Mouse (Mus musculus) CH12F3 (cell line): ENCODE results near the gene Tpcn2.

ENCODE experiments used
- in situ Hi-C: fragments of 300-500 bp; cut with MboI; formaldehyde crosslinking; loops from 2 replicates; pipeline ENCODE4 v1.14.3; 2020; ENCODE audit warnings: low sequenced_read_pairs

The Tpcn2 gene

GRCm38 (mm10) chr7:145242851-145243712 is 40.7 kb downstream of the Tpcn2 start:
- in situ Hi-C loops = loop anchor here (5.0 kb wide), 1 partner anchor 306 kb away; the partner anchor contains the start of gene Ccnd1

GRCm38 (mm10) chr7:145242028-145242427 is 41.8 kb downstream of the Tpcn2 start:
- in situ Hi-C loops = loop anchor here (5.0 kb wide), 1 partner anchor 305 kb away; the partner anchor contains the start of gene Ccnd1

- in situ Hi-C loops = loop anchor here (5.0 kb wide), 1 partner anchor 304 kb away; the partner anchor contains the start of gene Ccnd1
Measured at GRCm38 (mm10) chr7:145240929-145241328, 42.9 kb downstream of the Tpcn2 start.

GRCm38 (mm10) chr7:145239736-145240505 is 43.9 kb downstream of the Tpcn2 start:
- in situ Hi-C loops = loop anchor here (5.0 kb wide), 1 partner anchor 303 kb away; the partner anchor contains the start of gene Ccnd1

GRCm38 (mm10) chr7:145239145-145239544 is 44.7 kb downstream of the Tpcn2 start:
- in situ Hi-C loops = no loop called here

- in situ Hi-C loops = no loop called here
Measured at GRCm38 (mm10) chr7:145234841-145235790, 48.7 kb downstream of the Tpcn2 start.

GRCm38 (mm10) chr7:145231659-145232058 is 52.2 kb downstream of the Tpcn2 start:
- in situ Hi-C loops = no loop called here

GRCm38 (mm10) chr7:145226641-145227040 is 57.2 kb downstream of the Tpcn2 start:
- in situ Hi-C loops = no loop called here

- in situ Hi-C loops = no loop called here
Measured at GRCm38 (mm10) chr7:145225626-145226025, 58.2 kb downstream of the Tpcn2 start.

- in situ Hi-C loops = no loop called here
Measured at GRCm38 (mm10) chr7:145221841-145222689, 61.7 kb downstream of the Tpcn2 start.

- in situ Hi-C loops = no loop called here
Measured at GRCm38 (mm10) chr7:145221346-145221745, 62.5 kb downstream of the Tpcn2 start.

GRCm38 (mm10) chr7:145219420-145219831 is 64.4 kb downstream of the Tpcn2 start:
- in situ Hi-C loops = no loop called here

GRCm38 (mm10) chr7:145216591-145216990 is 67.2 kb downstream of the Tpcn2 start:
- in situ Hi-C loops = no loop called here

- in situ Hi-C loops = no loop called here
Measured at GRCm38 (mm10) chr7:145215476-145215875, 68.3 kb downstream of the Tpcn2 start.

- in situ Hi-C loops = no loop called here
Measured at GRCm38 (mm10) chr7:145211680-145212659, 71.8 kb downstream of the Tpcn2 start.

GRCm38 (mm10) chr7:145210477-145211070 is 73.2 kb downstream of the Tpcn2 start:
- in situ Hi-C loops = no loop called here

GRCm38 (mm10) chr7:145208006-145208405 is 75.8 kb downstream of the Tpcn2 start, which contains the start of gene 1810010D01Rik:
1810010D01Rik (minus strand) TSS chr7:145208119.
- in situ Hi-C loops = no loop called here

GRCm38 (mm10) chr7:145206801-145207200 is 77.0 kb downstream of the Tpcn2 start:
- in situ Hi-C loops = no loop called here
